In the genomic region with DNA sequence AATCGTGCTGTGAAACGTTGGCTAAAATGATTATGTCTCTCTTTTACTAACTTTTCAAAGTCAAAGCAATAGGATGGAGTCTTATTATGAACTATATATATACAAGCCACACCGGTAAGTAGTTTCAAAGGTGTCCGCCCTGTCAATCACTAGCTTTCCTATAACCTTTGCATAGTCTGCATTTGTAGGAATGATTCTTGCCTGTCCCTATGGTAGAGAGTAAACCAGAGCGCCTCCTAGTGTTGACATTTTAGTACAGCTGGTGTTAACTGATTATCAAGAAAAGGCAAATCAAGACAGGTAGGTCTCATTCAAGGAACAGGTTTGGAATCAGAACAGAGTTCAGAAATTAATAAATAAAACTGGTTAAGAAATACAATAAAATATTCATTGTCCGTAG, we compare ENCODE assay signal across 9 mouse cellular contexts. TPM values are rescaled to one million over a fixed set of nuclear protein-coding genes. Genes with fewer than 3 reads are reported as not detected.
A peak's percentile ranks its signal among the peaks of the same experiment; 100 is the strongest.
DNase-seq lines count a peak whose midpoint lies in the region; ATAC-seq and TF ChIP-seq lines count a peak whose summit lies in the region.
"Had no signal": no experiment of that assay in that cellular context is flagged by ENCODE, and none has a peak within 500 bp of the region (broad histone marks: within the 10 kb centered on the region; RNA-seq: fewer than 3 reads in every experiment).

No protein-coding gene starts in this region.

- H3K9me3 ChIP-seq in hindbrain, postnatal 0 days (ENCODE audit: low read length), result no peaks in the 10 kb centered on the region
- no peaks in the 10 kb centered on the region for H3K9me3 ChIP-seq in hindbrain, embryonic 12.5 days (replicated peaks)
- no peaks in the 10 kb centered on the region for H3K9me3 ChIP-seq in embryonic facial prominence, embryonic 14.5 days (ENCODE audit: control insufficient read depth, low read length)

- no peaks in the 10 kb centered on the region for H3K4me1 ChIP-seq in hindbrain, postnatal 0 days (ENCODE audit: insufficient read depth, low read length)
- no peaks in the 10 kb centered on the region for H3K4me1 ChIP-seq in hindbrain, embryonic 12.5 days
- no peaks in the 10 kb centered on the region for H3K4me1 ChIP-seq in embryonic facial prominence, embryonic 14.5 days (ENCODE audit: control insufficient read depth, insufficient read depth, low read length)

- no peaks in the 10 kb centered on the region for H3K36me3 ChIP-seq in hindbrain, postnatal 0 days (ENCODE audit: insufficient read depth, low read length)
- no peaks in the 10 kb centered on the region for H3K36me3 ChIP-seq in hindbrain, embryonic 12.5 days
- no peaks in the 10 kb centered on the region for H3K36me3 ChIP-seq in embryonic facial prominence, embryonic 14.5 days (ENCODE audit: control insufficient read depth, insufficient read depth, low read length)

- no peak overlapping the region for H3K4me3 ChIP-seq in hindbrain, postnatal 0 days (ENCODE audit: low read length)
- H3K4me3 ChIP-seq in hindbrain, embryonic 12.5 days, result no peak overlapping the region
- H3K4me3 ChIP-seq in embryonic facial prominence, embryonic 14.5 days (ENCODE audit: low read depth, low read length), result no peak overlapping the region

- ATAC-seq in hindbrain, postnatal 0 days, result no peak
- no peak for ATAC-seq in hindbrain, embryonic 12.5 days (ENCODE audit: low FRiP score)
- no peak for ATAC-seq in embryonic facial prominence, embryonic 14.5 days (ENCODE audit: low read depth)

- no peak overlapping the region for H3K4me2 ChIP-seq in hindbrain, postnatal 0 days (ENCODE audit: low read depth, low read length)
- H3K4me2 ChIP-seq in hindbrain, embryonic 12.5 days (replicated peaks), result no peak overlapping the region
- no peak overlapping the region for H3K4me2 ChIP-seq in embryonic facial prominence, embryonic 14.5 days (ENCODE audit: low read depth, low read length)

- WGBS in hindbrain, postnatal 0 days, result 57% methylated on average over 6 of the region's 6 CpGs
- WGBS in hindbrain, embryonic 12.5 days, result 54% methylated on average over 6 of the region's 6 CpGs
- WGBS in embryonic facial prominence, embryonic 14.5 days, result 58% methylated on average over 6 of the region's 6 CpGs

- peak; percentile 64 for TF ChIP-seq CTCF in hindbrain, postnatal 0 days (IDR thresholded peaks at IDR 0.05; ENCODE audit: low read depth)

- DNase-seq in hindbrain, postnatal 0 days (ENCODE audit: low spot score), result peak; percentile 62
- peak; percentile 27 for DNase-seq in thymus, postnatal 14 days
- DNase-seq in thymus, postnatal 25 days, result no peak
- DNase-seq in embryonic facial prominence, embryonic 14.5 days (ENCODE audit: low spot score), result peak; percentile 59
- DNase-seq in yolk sac, embryonic 10.5 days (ENCODE audit: low spot score), result peak; percentile 10
- no peak for DNase-seq in spleen, postnatal 14 days (ENCODE audit: low spot score in 2 of 2)
- no peak for DNase-seq in testis, postnatal 10 days (ENCODE audit: low spot score)

- H3K27me3 ChIP-seq in hindbrain, postnatal 0 days (ENCODE audit: insufficient read depth, low read length), result no peaks in the 10 kb centered on the region
- H3K27me3 ChIP-seq in hindbrain, embryonic 12.5 days, result no peaks in the 10 kb centered on the region
- H3K27me3 ChIP-seq in embryonic facial prominence, embryonic 14.5 days (replicated peaks; ENCODE audit: control insufficient read depth, insufficient read depth, low read length), result no peaks in the 10 kb centered on the region

- H3K27ac ChIP-seq in hindbrain, postnatal 0 days, result no peak overlapping the region
- no peak overlapping the region for H3K27ac ChIP-seq in hindbrain, embryonic 12.5 days
- no peak overlapping the region for H3K27ac ChIP-seq in embryonic facial prominence, embryonic 14.5 days (replicated peaks; ENCODE audit: low read depth, low read length)

- no peak overlapping the region for H3K9ac ChIP-seq in hindbrain, postnatal 0 days (replicated peaks; ENCODE audit: low read length)
- H3K9ac ChIP-seq in hindbrain, embryonic 12.5 days, result no peak overlapping the region
- H3K9ac ChIP-seq in embryonic facial prominence, embryonic 14.5 days (ENCODE audit: low read depth, low read length), result no peak overlapping the region

RNA-seq across cellular contexts. Expression of a gene that starts 20.5 kb away (rescaled TPM):
- total RNA-seq in hindbrain, postnatal 0 days (2014; rRNA removed), result not detected in 2 replicates
- polyA plus RNA-seq in hindbrain, postnatal 0 days (2015; fragmentation: Nextera tagmentation; extraction: Ambion mirVana), result not detected in 2 replicates
- 1.6 and 2.9 TPM in 2 replicates for polyA plus RNA-seq in hindbrain, embryonic 12.5 days (2016; fragmentation: Nextera tagmentation; extraction: Ambion mirVana)
- polyA plus RNA-seq in embryonic facial prominence, embryonic 14.5 days (2014; fragmentation: Nextera tagmentation; extraction: Ambion mirVana), result 7.8 TPM in 2 replicates

RNA-seq across cellular contexts. Expression of a gene that starts 35.7 kb away (rescaled TPM):
- not detected in 2 replicates for total RNA-seq in hindbrain, postnatal 0 days (2014; rRNA removed)
- not detected in 2 replicates for polyA plus RNA-seq in hindbrain, postnatal 0 days (2015; fragmentation: Nextera tagmentation; extraction: Ambion mirVana)
- not detected in 2 replicates for polyA plus RNA-seq in hindbrain, embryonic 12.5 days (2016; fragmentation: Nextera tagmentation; extraction: Ambion mirVana)
- polyA plus RNA-seq in embryonic facial prominence, embryonic 14.5 days (2014; fragmentation: Nextera tagmentation; extraction: Ambion mirVana), result 0.41 TPM in 1 of 2 replicates, not detected in the other
- polyA plus RNA-seq: heart, embryonic 16.5 days had no signal

Comparison
In these comparisons a context has a peak if more than half of its experiments do, and no peak if none do; other contexts are left out.
1. DNase-seq: peak in hindbrain, postnatal 0 days (single experiment), thymus, postnatal 14 days (single experiment), embryonic facial prominence, embryonic 14.5 days (single experiment) and yolk sac, embryonic 10.5 days (single experiment); none in thymus, postnatal 25 days (single experiment), spleen, postnatal 14 days (0 of 2) and testis, postnatal 10 days (single experiment).